Mouse (Mus musculus): Measurements from ENCODE around the gene Pign. TPM values are rescaled to one million over a fixed set of nuclear protein-coding genes. Genes with fewer than 3 reads are reported as not detected.

The Pign gene
- polyA plus RNA-seq, 1 experiment, result 47.8 TPM

DNA sequence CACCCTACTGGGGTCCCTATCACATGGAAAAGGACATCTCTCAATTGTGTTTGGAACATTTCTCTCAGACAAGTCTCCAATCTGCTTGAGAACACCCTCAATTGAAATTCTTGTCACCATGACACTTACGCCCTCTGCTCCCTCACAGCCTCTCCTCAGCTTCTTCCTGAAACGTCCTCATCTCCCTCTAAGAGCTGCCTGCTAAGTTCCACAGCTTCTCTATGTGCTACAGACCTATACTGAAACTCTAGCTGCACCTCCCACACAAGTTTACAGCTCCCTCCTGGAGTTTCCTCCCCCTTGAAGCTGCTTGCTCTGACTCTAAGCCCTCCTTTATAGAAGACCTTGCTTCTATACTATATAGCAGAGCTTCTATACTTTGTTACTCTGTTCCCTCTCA is 139.7 kb downstream of the Pign start:
- TF ChIP-seq CTCF (IDR thresholded peaks at IDR 0.05; ENCODE audit: control insufficient read depth, insufficient read depth, insufficient replicate concordance, low read depth, low read length) (no peak), POLR2A (IDR thresholded peaks at IDR 0.05; ENCODE audit: control insufficient read depth, low read depth, low read length) (no peak)
- Histone ChIP-seq H3K27me3 (ENCODE audit: control insufficient read depth, insufficient read depth, low read length) (no peaks in the 10 kb centered on the region), H3K27ac (ENCODE audit: control insufficient read depth, insufficient read depth, low read depth, low read length) (no peak overlapping the region), H3K36me3 (ENCODE audit: control insufficient read depth, insufficient read depth, low read length) (no peaks in the 10 kb centered on the region), H3K4me3 (ENCODE audit: control insufficient read depth, low read depth, low read length) (no peak overlapping the region), H3K4me1 (ENCODE audit: control insufficient read depth, insufficient read depth, low read length) (no peaks in the 10 kb centered on the region)

- Histone ChIP-seq H3K27ac (ENCODE audit: control insufficient read depth, insufficient read depth, low read depth, low read length) (no peak overlapping the region), H3K36me3 (ENCODE audit: control insufficient read depth, insufficient read depth, low read length) (no peaks in the 10 kb centered on the region), H3K4me3 (ENCODE audit: control insufficient read depth, low read depth, low read length) (no peak overlapping the region), H3K4me1 (ENCODE audit: control insufficient read depth, insufficient read depth, low read length) (no peaks in the 10 kb centered on the region), H3K27me3 (ENCODE audit: control insufficient read depth, insufficient read depth, low read length) (no peaks in the 10 kb centered on the region)
- TF ChIP-seq CTCF (IDR thresholded peaks at IDR 0.05; ENCODE audit: control insufficient read depth, insufficient read depth, insufficient replicate concordance, low read depth, low read length) (no peak), POLR2A (IDR thresholded peaks at IDR 0.05; ENCODE audit: control insufficient read depth, low read depth, low read length) (no peak)
These were observed 141.2 kb downstream of the Pign start for GRCm38 (mm10) chr1:105522321-105522720.

DNA sequence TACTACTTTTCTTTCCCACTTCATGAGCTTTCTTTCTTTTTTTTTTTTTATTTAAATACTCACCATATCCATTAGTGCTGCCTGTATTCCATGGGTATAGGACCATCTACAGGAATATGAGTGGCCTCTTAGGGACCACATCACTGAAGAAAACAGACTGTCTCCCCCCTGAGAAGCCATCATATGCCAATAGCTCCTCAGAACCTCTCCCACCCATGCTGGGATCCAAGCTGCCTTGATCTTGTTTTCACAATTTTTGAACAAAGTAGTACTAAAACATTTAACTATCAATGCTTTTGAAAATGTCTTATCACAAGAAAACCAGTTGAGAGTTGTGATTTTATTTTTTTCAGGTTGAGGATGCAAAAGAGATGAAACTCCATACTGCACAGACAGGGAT is 145.4 kb downstream of the Pign start:
- H3K27me3 ChIP-seq (ENCODE audit: control insufficient read depth, insufficient read depth, low read length), result no peaks in the 10 kb centered on the region
- H3K27ac ChIP-seq (ENCODE audit: control insufficient read depth, insufficient read depth, low read depth, low read length), result no peak overlapping the region
- H3K4me3 ChIP-seq (ENCODE audit: control insufficient read depth, low read depth, low read length), result no peak overlapping the region
- TF ChIP-seq CTCF (IDR thresholded peaks at IDR 0.05; ENCODE audit: control insufficient read depth, insufficient read depth, insufficient replicate concordance, low read depth, low read length) (no peak), POLR2A (IDR thresholded peaks at IDR 0.05; ENCODE audit: control insufficient read depth, low read depth, low read length) (no peak)
- no peaks in the 10 kb centered on the region for H3K36me3 ChIP-seq (ENCODE audit: control insufficient read depth, insufficient read depth, low read length)
- H3K4me1 ChIP-seq (ENCODE audit: control insufficient read depth, insufficient read depth, low read length), result no peaks in the 10 kb centered on the region

- no peak overlapping the region for H3K27ac ChIP-seq (ENCODE audit: control insufficient read depth, insufficient read depth, low read depth, low read length)
- no peaks in the 10 kb centered on the region for H3K27me3 ChIP-seq (ENCODE audit: control insufficient read depth, insufficient read depth, low read length)
- H3K4me1 ChIP-seq (ENCODE audit: control insufficient read depth, insufficient read depth, low read length), result no peaks in the 10 kb centered on the region
- H3K36me3 ChIP-seq (ENCODE audit: control insufficient read depth, insufficient read depth, low read length), result no peaks in the 10 kb centered on the region
- H3K4me3 ChIP-seq (ENCODE audit: control insufficient read depth, low read depth, low read length), result no peak overlapping the region
- TF ChIP-seq POLR2A (IDR thresholded peaks at IDR 0.05; ENCODE audit: control insufficient read depth, low read depth, low read length) (no peak), CTCF (IDR thresholded peaks at IDR 0.05; ENCODE audit: control insufficient read depth, insufficient read depth, insufficient replicate concordance, low read depth, low read length) (no peak)
These were observed 156.4 kb downstream of the Pign start for GRCm38 (mm10) chr1:105507116-105507515.

- Histone ChIP-seq H3K27me3 (ENCODE audit: control insufficient read depth, insufficient read depth, low read length) (no peaks in the 10 kb centered on the region), H3K27ac (ENCODE audit: control insufficient read depth, insufficient read depth, low read depth, low read length) (no peak overlapping the region), H3K4me1 (ENCODE audit: control insufficient read depth, insufficient read depth, low read length) (no peaks in the 10 kb centered on the region), H3K4me3 (ENCODE audit: control insufficient read depth, low read depth, low read length) (no peak overlapping the region), H3K36me3 (ENCODE audit: control insufficient read depth, insufficient read depth, low read length) (no peaks in the 10 kb centered on the region)
- TF ChIP-seq CTCF (IDR thresholded peaks at IDR 0.05; ENCODE audit: control insufficient read depth, insufficient read depth, insufficient replicate concordance, low read depth, low read length), result no peak
- TF ChIP-seq POLR2A (IDR thresholded peaks at IDR 0.05; ENCODE audit: control insufficient read depth, low read depth, low read length), result no peak
These were observed 170.9 kb downstream of the Pign start for GRCm38 (mm10) chr1:105492626-105493025.

DNA sequence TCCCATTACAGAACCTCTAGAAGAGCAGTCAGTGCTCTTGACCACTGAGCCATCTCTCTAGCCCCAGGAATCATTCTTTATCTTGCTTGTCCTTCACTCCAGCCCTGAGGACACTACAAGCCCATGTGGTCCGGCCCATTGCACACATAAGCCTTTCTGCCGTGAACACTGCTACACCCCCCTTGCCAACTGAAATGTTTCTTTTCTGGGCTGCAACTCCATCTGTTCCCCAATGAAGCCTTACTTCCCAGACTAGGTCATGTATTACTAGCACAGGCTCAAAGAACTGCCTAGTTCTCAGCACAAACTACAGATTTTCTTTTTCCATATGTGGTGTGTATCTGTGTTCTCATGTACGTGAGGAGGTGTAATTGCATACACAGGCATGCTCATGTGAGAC is 174.0 kb downstream of the Pign start:
- no peaks in the 10 kb centered on the region for H3K27me3 ChIP-seq (ENCODE audit: control insufficient read depth, insufficient read depth, low read length)
- H3K4me3 ChIP-seq (ENCODE audit: control insufficient read depth, low read depth, low read length), result no peak overlapping the region
- H3K27ac ChIP-seq (ENCODE audit: control insufficient read depth, insufficient read depth, low read depth, low read length), result no peak overlapping the region
- no peaks in the 10 kb centered on the region for H3K4me1 ChIP-seq (ENCODE audit: control insufficient read depth, insufficient read depth, low read length)
- H3K36me3 ChIP-seq (ENCODE audit: control insufficient read depth, insufficient read depth, low read length), result no peaks in the 10 kb centered on the region
- TF ChIP-seq POLR2A (IDR thresholded peaks at IDR 0.05; ENCODE audit: control insufficient read depth, low read depth, low read length) (no peak), CTCF (IDR thresholded peaks at IDR 0.05; ENCODE audit: control insufficient read depth, insufficient read depth, insufficient replicate concordance, low read depth, low read length) (no peak)

DNA sequence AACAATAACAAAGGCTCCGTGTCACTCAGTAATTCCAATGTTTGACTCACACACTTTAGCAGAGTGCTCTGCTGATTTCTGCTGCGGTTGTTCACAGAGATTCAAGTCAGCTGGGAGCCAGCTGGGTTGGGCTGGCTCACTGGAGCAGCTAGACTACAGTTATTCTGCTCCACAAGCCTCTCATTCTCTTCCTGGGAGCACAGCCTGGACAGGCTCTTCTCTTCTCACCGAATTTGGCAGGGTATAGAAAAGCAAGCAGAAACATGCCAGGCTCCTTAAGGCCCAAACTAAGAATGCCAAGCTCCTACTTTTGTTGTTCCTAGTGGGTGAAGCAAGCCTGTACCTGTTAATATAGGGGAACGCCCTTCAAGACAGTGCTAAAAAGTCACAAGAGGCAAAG is 176.4 kb downstream of the Pign start:
- H3K4me1 ChIP-seq (ENCODE audit: control insufficient read depth, insufficient read depth, low read length), result no peaks in the 10 kb centered on the region
- H3K4me3 ChIP-seq (ENCODE audit: control insufficient read depth, low read depth, low read length), result no peak overlapping the region
- TF ChIP-seq CTCF (IDR thresholded peaks at IDR 0.05; ENCODE audit: control insufficient read depth, insufficient read depth, insufficient replicate concordance, low read depth, low read length) (no peak), POLR2A (IDR thresholded peaks at IDR 0.05; ENCODE audit: control insufficient read depth, low read depth, low read length) (no peak)

More for the DNA sequence above, 176.4 kb downstream of the Pign start:
- H3K36me3 ChIP-seq (ENCODE audit: control insufficient read depth, insufficient read depth, low read length), result no peaks in the 10 kb centered on the region
- H3K27me3 ChIP-seq (ENCODE audit: control insufficient read depth, insufficient read depth, low read length), result no peaks in the 10 kb centered on the region
- H3K27ac ChIP-seq (ENCODE audit: control insufficient read depth, insufficient read depth, low read depth, low read length), result no peak overlapping the region

Other genes with a start within 250 kb of the Pign start
- 9.5 and 11.4 TPM in 2 replicates for gene Relch, start 184 bp upstream of the Pign start, polyA plus RNA-seq (2012; rRNA removed)
- 0.26 and 0.36 TPM in 2 replicates for gene Tnfrsf11a, start 117.0 kb upstream of the Pign start, polyA plus RNA-seq (2012; rRNA removed)

Data from testis, adult 2 months (tissue).